Mouse (Mus musculus) c-Kit-positive CD71-positive TER-119-positive erythroid progenitor cells, embryonic 14.5 days (primary cell): ENCODE data around the gene D17H6S53E.

ENCODE experiments used
- DNase-seq: peaks from one replicate; pipeline ENCODE4 v3.0.0-alpha.2; 2013; ENCODE audit warnings: low spot score

Gene D17H6S53E

GRCm38 (mm10) chr17:35132174-35132560 is 6.0 kb downstream of the D17H6S53E start:
- no peak for DNase-seq

GRCm38 (mm10) chr17:35133517-35133916 is 7.3 kb downstream of the D17H6S53E start:
- DNase-seq = no peak

GRCm38 (mm10) chr17:35134801-35135590 is 8.8 kb downstream of the D17H6S53E start, which contains the start of gene Bag6:
Bag6 (plus strand) TSS chr17:35135178.
- DNase-seq = peak; percentile 91

GRCm38 (mm10) chr17:35135591-35136320 is 9.6 kb downstream of the D17H6S53E start:
- peak; percentile 65 for DNase-seq

- no peak for DNase-seq
Measured at GRCm38 (mm10) chr17:35139269-35139668, 13.1 kb downstream of the D17H6S53E start.

- no peak for DNase-seq
Measured at GRCm38 (mm10) chr17:35140490-35140996, 14.4 kb downstream of the D17H6S53E start.

- no peak for DNase-seq
Measured at GRCm38 (mm10) chr17:35141971-35142370, 15.8 kb downstream of the D17H6S53E start.

GRCm38 (mm10) chr17:35146139-35146538 is 20.0 kb downstream of the D17H6S53E start:
- no peak for DNase-seq

GRCm38 (mm10) chr17:35147348-35147747 is 21.2 kb downstream of the D17H6S53E start:
- no peak for DNase-seq

GRCm38 (mm10) chr17:35147922-35148639 is 21.9 kb downstream of the D17H6S53E start:
- no peak for DNase-seq

GRCm38 (mm10) chr17:35152121-35152520 is 25.9 kb downstream of the D17H6S53E start:
- no peak for DNase-seq

GRCm38 (mm10) chr17:35153077-35153476 is 26.9 kb downstream of the D17H6S53E start:
- no peak for DNase-seq

- DNase-seq = no peak
Measured at GRCm38 (mm10) chr17:35153931-35154330, 27.8 kb downstream of the D17H6S53E start.

GRCm38 (mm10) chr17:35154616-35155015 is 28.4 kb downstream of the D17H6S53E start:
- no peak for DNase-seq

- DNase-seq = no peak
Measured at GRCm38 (mm10) chr17:35155451-35155850, 29.3 kb downstream of the D17H6S53E start.

GRCm38 (mm10) chr17:35156461-35157200 is 30.5 kb downstream of the D17H6S53E start:
- no peak for DNase-seq

GRCm38 (mm10) chr17:35157254-35157653 is 31.1 kb downstream of the D17H6S53E start:
- DNase-seq = no peak

GRCm38 (mm10) chr17:35157661-35158175 is 31.5 kb downstream of the D17H6S53E start:
- DNase-seq = no peak

- DNase-seq = no peak
Measured at GRCm38 (mm10) chr17:35158850-35159593, 32.8 kb downstream of the D17H6S53E start.

GRCm38 (mm10) chr17:35159638-35160037 is 33.5 kb downstream of the D17H6S53E start:
- no peak for DNase-seq

- no peak for DNase-seq
Measured at GRCm38 (mm10) chr17:35161421-35161820, 35.2 kb downstream of the D17H6S53E start.
